In genomic region chr14:22679008-22679704, GRCm38 (mm10) we compare ENCODE assay signal across 14 mouse cellular contexts.
DNase-seq lines count a peak whose midpoint lies in the region; ATAC-seq lines count a peak whose summit lies in the region.
"Had no signal": no experiment of that assay in that cellular context is flagged by ENCODE, and none has a peak within 500 bp of the region (broad histone marks: within the 10 kb centered on the region; RNA-seq: fewer than 3 reads in every experiment).

No protein-coding gene starts in this region.

- no peaks in the 10 kb centered on the region for H3K36me3 ChIP-seq in lung, embryonic 16.5 days (ENCODE audit: control insufficient read depth, insufficient read depth, low read length)
- H3K36me3 ChIP-seq in forebrain, embryonic 15.5 days: no peaks in the 10 kb centered on the region
- H3K36me3 ChIP-seq in stomach, embryonic 15.5 days: no peaks in the 10 kb centered on the region
- no peaks in the 10 kb centered on the region for H3K36me3 ChIP-seq in liver, embryonic 12.5 days
- H3K36me3 ChIP-seq: embryonic facial prominence, embryonic 15.5 days; heart, embryonic 12.5 days had no signal

- no peak overlapping the region for H3K4me2 ChIP-seq in lung, embryonic 16.5 days (ENCODE audit: low read depth, low read length)
- no peak overlapping the region for H3K4me2 ChIP-seq in forebrain, embryonic 15.5 days (replicated peaks)
- H3K4me2 ChIP-seq in stomach, embryonic 15.5 days: no peak overlapping the region
- no peak overlapping the region for H3K4me2 ChIP-seq in liver, embryonic 12.5 days
- H3K4me2 ChIP-seq: embryonic facial prominence, embryonic 15.5 days; heart, embryonic 12.5 days; liver, embryonic 11.5 days had no signal

- H3K9me3 ChIP-seq in lung, embryonic 16.5 days (ENCODE audit: control insufficient read depth, low read length): no peaks in the 10 kb centered on the region
- no peaks in the 10 kb centered on the region for H3K9me3 ChIP-seq in forebrain, embryonic 15.5 days
- H3K9me3 ChIP-seq in stomach, embryonic 15.5 days: no peaks in the 10 kb centered on the region
- no peaks in the 10 kb centered on the region for H3K9me3 ChIP-seq in liver, embryonic 12.5 days (replicated peaks)
- H3K9me3 ChIP-seq: embryonic facial prominence, embryonic 15.5 days had no signal

- ATAC-seq in lung, embryonic 16.5 days (ENCODE audit: low read depth): peak; percentile 73
- ATAC-seq in forebrain, embryonic 15.5 days (replicated peaks): peak; percentile 66
- ATAC-seq in stomach, embryonic 15.5 days (ENCODE audit: insufficient read depth, low FRiP score, low read depth): no peak
- no peak for ATAC-seq in liver, embryonic 12.5 days
- ATAC-seq: intestine, postnatal 0 days had no signal

- no peaks in the 10 kb centered on the region for H3K27me3 ChIP-seq in lung, embryonic 16.5 days (ENCODE audit: control insufficient read depth, insufficient read depth, low read depth, low read length)
- peaks cover 24% of the 10 kb centered on the region; the same call in 1 of the 2 replicates for H3K27me3 ChIP-seq in forebrain, embryonic 15.5 days
- H3K27me3 ChIP-seq in stomach, embryonic 15.5 days (replicated peaks): no peaks in the 10 kb centered on the region
- no peaks in the 10 kb centered on the region for H3K27me3 ChIP-seq in liver, embryonic 12.5 days (replicated peaks)
- H3K27me3 ChIP-seq: embryonic facial prominence, embryonic 15.5 days had no signal

- peaks cover 3% of the 10 kb centered on the region; the same call in 1 of the 2 replicates for H3K4me1 ChIP-seq in lung, embryonic 16.5 days (replicated peaks; ENCODE audit: control insufficient read depth, insufficient read depth, low read length)
- H3K4me1 ChIP-seq in forebrain, embryonic 15.5 days: peaks cover 21% of the 10 kb centered on the region
- no peaks in the 10 kb centered on the region for H3K4me1 ChIP-seq in stomach, embryonic 15.5 days
- no peaks in the 10 kb centered on the region for H3K4me1 ChIP-seq in liver, embryonic 12.5 days
- H3K4me1 ChIP-seq: embryonic facial prominence, embryonic 15.5 days had no signal

- no peak overlapping the region for H3K9ac ChIP-seq in lung, embryonic 16.5 days (ENCODE audit: low read length)
- no peak overlapping the region for H3K9ac ChIP-seq in forebrain, embryonic 15.5 days (replicated peaks)
- H3K9ac ChIP-seq in stomach, embryonic 15.5 days: no peak overlapping the region
- H3K9ac ChIP-seq in liver, embryonic 12.5 days: no peak overlapping the region
- H3K9ac ChIP-seq: embryonic facial prominence, embryonic 15.5 days; heart, embryonic 12.5 days had no signal

- H3K27ac ChIP-seq in lung, embryonic 16.5 days (ENCODE audit: low read length): no peak overlapping the region
- 0 out of 2 replicates have a peak overlapping the region, but pooled peaks have one; percentile 37 for H3K27ac ChIP-seq in forebrain, embryonic 15.5 days (replicated peaks)
- 0 out of 2 replicates have a peak overlapping the region, but pooled peaks have one; percentile 4 for H3K27ac ChIP-seq in stomach, embryonic 15.5 days
- no peak overlapping the region for H3K27ac ChIP-seq in liver, embryonic 12.5 days
- H3K27ac ChIP-seq: embryonic facial prominence, embryonic 15.5 days; left cerebral cortex, adult 2 months had no signal

- no peak for DNase-seq in lung, adult 18-20 months
- peak; percentile 26 for DNase-seq in kidney, postnatal 10 days
- DNase-seq in ovary, postnatal 14 days (ENCODE audit: low spot score): no peak
- DNase-seq: cerebellum, adult 9-10 months; thymus, postnatal 4 days had no signal

- 50% methylated on average over 5 of the region's 5 CpGs for WGBS in lung, embryonic 16.5 days
- WGBS in forebrain, embryonic 15.5 days: 15% methylated on average over 5 of the region's 5 CpGs
- WGBS in stomach, embryonic 15.5 days: 71% methylated on average over 5 of the region's 5 CpGs
- WGBS in liver, embryonic 12.5 days (ENCODE audit: insufficient replicate concordance): 66% methylated on average over 5 of the region's 5 CpGs

- H3K4me3 ChIP-seq in lung, embryonic 16.5 days (ENCODE audit: low read length): no peak overlapping the region
- H3K4me3 ChIP-seq in forebrain, embryonic 15.5 days: no peak overlapping the region
- H3K4me3 ChIP-seq in stomach, embryonic 15.5 days (replicated peaks): no peak overlapping the region
- no peak overlapping the region for H3K4me3 ChIP-seq in liver, embryonic 12.5 days
- H3K4me3 ChIP-seq: embryonic facial prominence, embryonic 15.5 days; heart, embryonic 12.5 days; left cerebral cortex, adult 2 months had no signal

Comparison
In these comparisons a context has a peak if more than half of its experiments do, and no peak if none do; other contexts are left out.
1. ATAC-seq: peak in lung, embryonic 16.5 days (single experiment) and forebrain, embryonic 15.5 days (single experiment); none in stomach, embryonic 15.5 days (single experiment) and liver, embryonic 12.5 days (single experiment).
2. H3K27ac ChIP-seq: peak in forebrain, embryonic 15.5 days (single experiment) and stomach, embryonic 15.5 days (single experiment); none in lung, embryonic 16.5 days (single experiment) and liver, embryonic 12.5 days (single experiment).